Mouse (Mus musculus) CD4-positive, CD25-positive, alpha-beta regulatory T cell, adult 2 months (primary cell): ENCODE data around the gene Ankdd1a.

Experiments
- DNase-seq: peaks from one replicate; pipeline ENCODE4 v3.0.0-alpha.2; 2012; ENCODE audit warnings: low read depth, low spot score

Ankdd1a gene

GRCm38 (mm10) chr9:65508449-65508848, 11.5 kb downstream of the Ankdd1a start:
- no peak for DNase-seq

GRCm38 (mm10) chr9:65502721-65503505, 17.1 kb downstream of the Ankdd1a start:
- DNase-seq = no peak

GRCm38 (mm10) chr9:65502146-65502545, 17.8 kb downstream of the Ankdd1a start:
- no peak for DNase-seq

GRCm38 (mm10) chr9:65492851-65493250, 27.1 kb downstream of the Ankdd1a start:
- DNase-seq = no peak

GRCm38 (mm10) chr9:65492351-65492750, 27.6 kb downstream of the Ankdd1a start:
- no peak for DNase-seq

- DNase-seq = no peak
These were observed 28.5 kb downstream of the Ankdd1a start for GRCm38 (mm10) chr9:65491476-65491875.

GRCm38 (mm10) chr9:65480071-65480470, 39.9 kb downstream of the Ankdd1a start:
- no peak for DNase-seq

- DNase-seq = no peak
These were observed 40.8 kb downstream of the Ankdd1a start for GRCm38 (mm10) chr9:65479158-65479557.

- DNase-seq = no peak
These were observed 47.2 kb downstream of the Ankdd1a start for GRCm38 (mm10) chr9:65472769-65473168.

GRCm38 (mm10) chr9:65467686-65468085, 52.3 kb downstream of the Ankdd1a start:
- no peak for DNase-seq

GRCm38 (mm10) chr9:65465241-65465640, 54.8 kb downstream of the Ankdd1a start:
- DNase-seq = no peak

- DNase-seq = no peak
These were observed 55.8 kb downstream of the Ankdd1a start for GRCm38 (mm10) chr9:65464161-65464560.

GRCm38 (mm10) chr9:65462544-65462943, 57.4 kb downstream of the Ankdd1a start:
- DNase-seq = no peak

- peak; percentile 95 for DNase-seq
These were observed 59.1 kb downstream of the Ankdd1a start, which contains the start of gene Spg21 for GRCm38 (mm10) chr9:65460732-65461442. TSS of gene Spg21 (plus strand) at chr9:65460947.

- DNase-seq = no peak
These were observed 59.8 kb downstream of the Ankdd1a start for GRCm38 (mm10) chr9:65460198-65460597.

GRCm38 (mm10) chr9:65458975-65459374, 61.0 kb downstream of the Ankdd1a start:
- DNase-seq = no peak

- DNase-seq = no peak
These were observed 72.0 kb downstream of the Ankdd1a start for GRCm38 (mm10) chr9:65447951-65448350.

- DNase-seq = no peak
These were observed 75.3 kb downstream of the Ankdd1a start for GRCm38 (mm10) chr9:65444692-65445091.
